In genomic region chrX:38473164-38473536, GRCm38 (mm10) we compare ENCODE assay signal across 8 mouse cellular contexts. TPM values are rescaled to one million over a fixed set of nuclear protein-coding genes. Genes with fewer than 3 reads are reported as not detected.
DNase-seq lines count a peak whose midpoint lies in the region; ATAC-seq and TF ChIP-seq lines count a peak whose summit lies in the region.

No protein-coding gene starts in this region.

- WGBS in heart, embryonic 10.5 days: 7% methylated on average over 10 of the region's 10 CpGs
- 20% methylated on average over 10 of the region's 10 CpGs for WGBS in forebrain, embryonic 13.5 days
- 12% methylated on average over 10 of the region's 10 CpGs for WGBS in limb, embryonic 12.5 days
- WGBS in neural tube, embryonic 13.5 days: 19% methylated on average over 10 of the region's 10 CpGs

- peak overlapping the region; percentile 55 for H3K4me2 ChIP-seq in forebrain, embryonic 13.5 days
- H3K4me2 ChIP-seq in limb, embryonic 12.5 days: peak overlapping the region; percentile 23; the same call in 1 of the 2 replicates
- H3K4me2 ChIP-seq in neural tube, embryonic 13.5 days: peak overlapping the region; percentile 54

- H3K9ac ChIP-seq in forebrain, embryonic 13.5 days: no peak overlapping the region
- no peak overlapping the region for H3K9ac ChIP-seq in limb, embryonic 12.5 days (replicated peaks)
- H3K9ac ChIP-seq in neural tube, embryonic 13.5 days: peak overlapping the region; percentile 41; the same call in 1 of the 2 replicates

- ATAC-seq in G1E (ENCODE audit: extremely low read depth, insufficient number of reproducible peaks, low FRiP score, poor library complexity, severe bottlenecking): no peak
- peak; percentile 50 for ATAC-seq in forebrain, embryonic 13.5 days
- peak; percentile 53; the same call in 1 of the 2 replicates for ATAC-seq in limb, embryonic 12.5 days (ENCODE audit: insufficient number of reproducible peaks, insufficient read depth, low FRiP score, low TSS enrichment, low read depth)
- ATAC-seq in neural tube, embryonic 13.5 days (ENCODE audit: low read depth): peak; percentile 50

- no peaks in the 10 kb centered on the region for H3K4me1 ChIP-seq in heart, embryonic 10.5 days
- no peaks in the 10 kb centered on the region for H3K4me1 ChIP-seq in G1E (ENCODE audit: insufficient read depth, low read depth, low read length)
- H3K4me1 ChIP-seq in forebrain, embryonic 13.5 days: no peaks in the 10 kb centered on the region
- no peaks in the 10 kb centered on the region for H3K4me1 ChIP-seq in limb, embryonic 12.5 days (replicated peaks)
- H3K4me1 ChIP-seq in neural tube, embryonic 13.5 days (replicated peaks): no peaks in the 10 kb centered on the region

- H3K9me3 ChIP-seq in heart, embryonic 10.5 days: no peaks in the 10 kb centered on the region
- H3K9me3 ChIP-seq in G1E (replicated peaks): no peaks in the 10 kb centered on the region
- H3K9me3 ChIP-seq in forebrain, embryonic 13.5 days (replicated peaks): no peaks in the 10 kb centered on the region
- H3K9me3 ChIP-seq in limb, embryonic 12.5 days: no peaks in the 10 kb centered on the region
- no peaks in the 10 kb centered on the region for H3K9me3 ChIP-seq in neural tube, embryonic 13.5 days

- no peak for TF ChIP-seq CTCF in G1E (IDR thresholded peaks at IDR 0.05; ENCODE audit: low read depth, low read length)

- intact Hi-C loops in heart, postnatal 25 days (cut with DNase I): loop anchor here (1.0 kb wide), 1 partner anchor 17 kb away; the partner anchor contains the start of gene Lamp2

- H3K27ac ChIP-seq in heart, embryonic 10.5 days: peak overlapping the region; percentile 59; the same call in 1 of the 2 replicates
- H3K27ac ChIP-seq in forebrain, embryonic 13.5 days: no peak overlapping the region
- no peak overlapping the region for H3K27ac ChIP-seq in limb, embryonic 12.5 days
- no peak overlapping the region for H3K27ac ChIP-seq in neural tube, embryonic 13.5 days (replicated peaks)

- H3K4me3 ChIP-seq in heart, embryonic 10.5 days: peak overlapping the region; percentile 62
- H3K4me3 ChIP-seq in G1E (ENCODE audit: low read depth, low read length): peak overlapping the region; percentile 71; the same call in 1 of the 2 replicates
- peak overlapping the region; percentile 51 for H3K4me3 ChIP-seq in forebrain, embryonic 13.5 days
- peak overlapping the region; percentile 43 for H3K4me3 ChIP-seq in limb, embryonic 12.5 days (replicated peaks)
- peak overlapping the region; percentile 52 for H3K4me3 ChIP-seq in neural tube, embryonic 13.5 days

- no peaks in the 10 kb centered on the region for H3K27me3 ChIP-seq in heart, embryonic 10.5 days (ENCODE audit: insufficient read depth, poor library complexity, severe bottlenecking)
- no peaks in the 10 kb centered on the region for H3K27me3 ChIP-seq in G1E (ENCODE audit: insufficient read depth, low read length)
- no peaks in the 10 kb centered on the region for H3K27me3 ChIP-seq in forebrain, embryonic 13.5 days
- H3K27me3 ChIP-seq in limb, embryonic 12.5 days: no peaks in the 10 kb centered on the region
- H3K27me3 ChIP-seq in neural tube, embryonic 13.5 days: no peaks in the 10 kb centered on the region

- DNase-seq in heart, embryonic 10.5 days (ENCODE audit: low spot score): no peak
- no peak for DNase-seq in heart, postnatal 25 days (ENCODE audit: low spot score)
- peak; percentile 3 for DNase-seq in G1E (ENCODE audit: low spot score)
- DNase-seq in layer of hippocampus, postnatal 10 days (ENCODE audit: low spot score in 2 of 2): no peak
- DNase-seq in frontal cortex, postnatal 10 days (ENCODE audit: low spot score in 2 of 2): no peak

- no peaks in the 10 kb centered on the region for H3K36me3 ChIP-seq in heart, embryonic 10.5 days
- H3K36me3 ChIP-seq in G1E (replicated peaks): no peaks in the 10 kb centered on the region
- H3K36me3 ChIP-seq in forebrain, embryonic 13.5 days (ENCODE audit: poor library complexity, severe bottlenecking): no peaks in the 10 kb centered on the region
- H3K36me3 ChIP-seq in limb, embryonic 12.5 days: no peaks in the 10 kb centered on the region
- no peaks in the 10 kb centered on the region for H3K36me3 ChIP-seq in neural tube, embryonic 13.5 days

RNA-seq across cellular contexts. Expression of gene Lamp2, which starts 16.9 kb away (rescaled TPM):
- 96.9 and 115 TPM in 2 replicates for polyA plus RNA-seq in heart, embryonic 10.5 days (2016; fragmentation: Nextera tagmentation; extraction: Ambion mirVana)
- 100 to 1,000 TPM; 124 to 133 TPM for total RNA-seq in heart, postnatal 25 days (2021)
- total RNA-seq in G1E (2014; fragmentation: Nextera tagmentation) (355 and 405 TPM in 2 replicates), G1E (2017) (241 and 270 TPM in 2 replicates)
- 6.3 and 9.3 TPM in 2 replicates for polyA plus RNA-seq in G1E (2012)
- polyA plus RNA-seq in forebrain, embryonic 13.5 days (2015; fragmentation: Nextera tagmentation; extraction: Ambion mirVana): 48.0 and 49.6 TPM in 2 replicates
- 82.9 and 83.6 TPM in 2 replicates for polyA plus RNA-seq in limb, embryonic 12.5 days (2016; fragmentation: Nextera tagmentation; extraction: Ambion mirVana)
- polyA plus RNA-seq in neural tube, embryonic 13.5 days (2015; fragmentation: Nextera tagmentation; extraction: Ambion mirVana): 66.6 and 74.5 TPM in 2 replicates
- 10 to 100 TPM; 61.2 to 62.9 TPM for total RNA-seq in layer of hippocampus, postnatal 10 days (2021)
